Mouse (Mus musculus): ENCODE measurements around the gene Hba-a1. TPM values are rescaled to one million over a fixed set of nuclear protein-coding genes. Genes with fewer than 3 reads are reported as not detected.
"Not testable (repeated sequence)": the region's sequence is repeated elsewhere in the genome, so short reads cannot be mapped to it uniquely, and the experiment has no call there.

Hba-a1 gene
- 100 to 1,000 TPM; 247 to 343 TPM for total RNA-seq (2021)
- long read RNA-seq, experiment 1, transcript Hba-a1-201 (3 exons, 699 nt): major isoform, 87 of 88 reads
- long read RNA-seq, experiment 1, partial matches to known transcripts: 0 of 88 reads
- long read RNA-seq, experiment 1, other reads (novel, unspliced or antisense): 0 of 88 reads
- long read RNA-seq, experiment 2, transcript Hba-a1-201 (3 exons, 699 nt): major isoform, 84 of 84 reads
- long read RNA-seq, experiment 2, partial matches to known transcripts: 0 of 84 reads
- long read RNA-seq, experiment 2, other reads (novel, unspliced or antisense): 0 of 84 reads

GRCm38 (mm10) chr11:32283091-32283777, at the start of gene Hba-a1:
TSS of gene Hba-a1 (plus strand) at chr11:32283511.
- intact Hi-C loops (cut with DNase I); DNase-seq (ENCODE audit: extremely low spot score in 1 of 2, low spot score in 2 of 2); H3K4me3 ChIP-seq; H3K27ac ChIP-seq: not testable (repeated sequence)

- peak overlapping the region; percentile 24; the same call in 1 of the 2 replicates for H3K27ac ChIP-seq
- TF ChIP-seq CTCF (IDR thresholded peaks at IDR 0.05): no peak
These were observed 49.4 kb upstream of the Hba-a1 start for GRCm38 (mm10) chr11:32233895-32234294.

GRCm38 (mm10) chr11:32234816-32235485, 48.4 kb upstream of the Hba-a1 start:
- DNase-seq (ENCODE audit: extremely low spot score in 1 of 2, low spot score in 2 of 2): no peak
- TF ChIP-seq CTCF (IDR thresholded peaks at IDR 0.05): no peak
- H3K4me3 ChIP-seq: no peak overlapping the region
- H3K27ac ChIP-seq: peak overlapping the region; percentile 73
- intact Hi-C loops (cut with DNase I): no loop called here

More at GRCm38 (mm10) chr11:32233895-32234294, 49.4 kb upstream of the Hba-a1 start:
- intact Hi-C loops (cut with DNase I): no loop called here
- H3K4me3 ChIP-seq: no peak overlapping the region
- DNase-seq (ENCODE audit: extremely low spot score in 1 of 2, low spot score in 2 of 2): no peak

GRCm38 (mm10) chr11:32235646-32236045, 47.7 kb upstream of the Hba-a1 start:
- intact Hi-C loops (cut with DNase I): no loop called here
- DNase-seq (ENCODE audit: extremely low spot score in 1 of 2, low spot score in 2 of 2): peak; percentile 57 to 65
- TF ChIP-seq CTCF (IDR thresholded peaks at IDR 0.05): no peak
- no peak overlapping the region for H3K4me3 ChIP-seq
- peak overlapping the region; percentile 73 for H3K27ac ChIP-seq

- H3K27ac ChIP-seq: peak overlapping the region; percentile 73
- DNase-seq (ENCODE audit: extremely low spot score in 1 of 2, low spot score in 2 of 2): peak in 1 of 2 experiments; percentile 9
- no peak for TF ChIP-seq CTCF (IDR thresholded peaks at IDR 0.05)
- no peak overlapping the region for H3K4me3 ChIP-seq
- intact Hi-C loops (cut with DNase I): no loop called here
These were observed 47.2 kb upstream of the Hba-a1 start for GRCm38 (mm10) chr11:32236132-32236531.

- Histone ChIP-seq H3K27ac (peak overlapping the region; percentile 81; the same call in 1 of the 2 replicates), H3K4me3 (no peak overlapping the region)
- intact Hi-C loops (cut with DNase I): no loop called here
- peak; percentile 72 for TF ChIP-seq CTCF (IDR thresholded peaks at IDR 0.05)
- DNase-seq (ENCODE audit: extremely low spot score in 1 of 2, low spot score in 2 of 2): no peak
These were observed 46.5 kb upstream of the Hba-a1 start for GRCm38 (mm10) chr11:32236712-32237410.

- no peak for DNase-seq (ENCODE audit: extremely low spot score in 1 of 2, low spot score in 2 of 2)
- Histone ChIP-seq H3K4me3 (no peak overlapping the region), H3K27ac (peak overlapping the region; percentile 81; the same call in 1 of the 2 replicates)
- no peak for TF ChIP-seq CTCF (IDR thresholded peaks at IDR 0.05)
- intact Hi-C loops (cut with DNase I): no loop called here
These were observed 45.9 kb upstream of the Hba-a1 start for GRCm38 (mm10) chr11:32237411-32237795.

- TF ChIP-seq CTCF (IDR thresholded peaks at IDR 0.05): no peak; the same call in none of the 2 replicates
- intact Hi-C loops (cut with DNase I): loop anchor here (1.0 kb wide), 2 partner anchors 21 to 56 kb away; no protein-coding TSS in a partner anchor
- Histone ChIP-seq H3K27ac (peak overlapping the region; percentile 81), H3K4me3 (no peak overlapping the region)
- DNase-seq (ENCODE audit: extremely low spot score in 1 of 2, low spot score in 2 of 2): peak; percentile 72 to 77
These were observed 45.0 kb upstream of the Hba-a1 start for GRCm38 (mm10) chr11:32238093-32238860.

- no peak for DNase-seq (ENCODE audit: extremely low spot score in 1 of 2, low spot score in 2 of 2)
- Histone ChIP-seq H3K4me3 (no peak overlapping the region), H3K27ac (no peak overlapping the region)
- intact Hi-C loops (cut with DNase I): no loop called here
- no peak for TF ChIP-seq CTCF (IDR thresholded peaks at IDR 0.05)
These were observed 41.9 kb upstream of the Hba-a1 start for GRCm38 (mm10) chr11:32241391-32241790.

- intact Hi-C loops (cut with DNase I): no loop called here
- DNase-seq (ENCODE audit: extremely low spot score in 1 of 2, low spot score in 2 of 2): no peak
- Histone ChIP-seq H3K4me3 (no peak overlapping the region), H3K27ac (peak overlapping the region; percentile 68; the same call in 1 of the 2 replicates)
- TF ChIP-seq CTCF (IDR thresholded peaks at IDR 0.05): no peak
These were observed 41.1 kb upstream of the Hba-a1 start for GRCm38 (mm10) chr11:32242209-32242608.

All from left cerebral cortex, adult 2 months (tissue).